Mouse (Mus musculus): ENCODE measurements around the gene Timm13. TPM values are rescaled to one million over a fixed set of nuclear protein-coding genes. Genes with fewer than 3 reads are reported as not detected.

Gene Timm13
- polyA plus RNA-seq, 2 experiments = 114 to 208 TPM

- TF ChIP-seq CTCF (IDR thresholded peaks at IDR 0.05; ENCODE audit: low read depth) = no peak
- TF ChIP-seq EP300 (IDR thresholded peaks at IDR 0.05; ENCODE audit: low read depth) = no peak
- ATAC-seq (ENCODE audit: insufficient read depth) (no peak), DNase-seq (ENCODE audit: low read depth in 3 of 3, low spot score in 3 of 3) (no peak)
- 24% methylated on average over 8 of the region's 8 CpGs for WGBS (ENCODE audit: insufficient replicate concordance)
- H3K4me3 ChIP-seq (ENCODE audit: insufficient read depth in 1 of 2, low read depth in 2 of 2, low read length in 2 of 2) = no peak overlapping the region
- no peaks in the 10 kb centered on the region for H3K9me3 ChIP-seq (ENCODE audit: control insufficient read depth, low read length)
- no peak overlapping the region for H3K9ac ChIP-seq (replicated peaks)
- peaks cover 9 to 19% of the 10 kb centered on the region in 2 experiments for H3K4me1 ChIP-seq (replicated peaks; ENCODE audit: control insufficient read depth in 2 of 2, insufficient read depth in 2 of 2, low read length in 1 of 2)
- peaks cover 34% of the 10 kb centered on the region for H3K27me3 ChIP-seq (ENCODE audit: control insufficient read depth, insufficient read depth, low read length)
- no peak overlapping the region; the same call in 1 of the 2 replicates for H3K4me2 ChIP-seq (ENCODE audit: low read depth)
- H3K36me3 ChIP-seq (replicated peaks; ENCODE audit: control insufficient read depth, insufficient read depth, low read depth) = no peaks in the 10 kb centered on the region
- H3K27ac ChIP-seq = no peak overlapping the region
Observed at GRCm38 (mm10) chr10:80940320-80940987, 39.7 kb upstream of the Timm13 start.

GRCm38 (mm10) chr10:80939671-80940070 is 38.9 kb upstream of the Timm13 start:
- no peak; the same call in 1 of the 2 replicates for ATAC-seq (ENCODE audit: insufficient read depth)
- WGBS (ENCODE audit: insufficient replicate concordance) = 5% methylated on average over 28 of the region's 28 CpGs
- peaks cover 39% of the 10 kb centered on the region for H3K27me3 ChIP-seq (ENCODE audit: control insufficient read depth, insufficient read depth, low read length)
- TF ChIP-seq CTCF (IDR thresholded peaks at IDR 0.05; ENCODE audit: low read depth) = no peak
- peak overlapping the region; percentile 34 to 37; a peak in 3 of 4 replicates for H3K4me3 ChIP-seq (ENCODE audit: insufficient read depth in 1 of 2, low read depth in 2 of 2, low read length in 2 of 2)
- H3K4me1 ChIP-seq (replicated peaks; ENCODE audit: control insufficient read depth in 2 of 2, insufficient read depth in 2 of 2, low read length in 1 of 2) = peaks cover 9 to 19% of the 10 kb centered on the region in 2 experiments
- H3K9ac ChIP-seq (replicated peaks) = no peak overlapping the region
- peak in 1 of 3 experiments; percentile 60 for DNase-seq (ENCODE audit: low read depth in 3 of 3, low spot score in 3 of 3)
- H3K9me3 ChIP-seq (ENCODE audit: control insufficient read depth, low read length) = no peaks in the 10 kb centered on the region
- H3K27ac ChIP-seq = no peak overlapping the region
- peak overlapping the region; percentile 75 for H3K4me2 ChIP-seq (ENCODE audit: low read depth)
- H3K36me3 ChIP-seq (replicated peaks; ENCODE audit: control insufficient read depth, insufficient read depth, low read depth) = no peaks in the 10 kb centered on the region

- DNase-seq (ENCODE audit: low read depth in 3 of 3, low spot score in 3 of 3) = no peak
- H3K27me3 ChIP-seq (ENCODE audit: control insufficient read depth, insufficient read depth, low read length) = peaks cover 45% of the 10 kb centered on the region
- WGBS (ENCODE audit: insufficient replicate concordance) = 16% methylated on average over 15 of the region's 15 CpGs
- H3K9ac ChIP-seq (replicated peaks) = no peak overlapping the region
- TF ChIP-seq EP300 (IDR thresholded peaks at IDR 0.05; ENCODE audit: low read depth) (no peak), CTCF (IDR thresholded peaks at IDR 0.05; ENCODE audit: low read depth) (no peak)
- H3K27ac ChIP-seq = no peak overlapping the region
- ATAC-seq (ENCODE audit: insufficient read depth) = no peak
- H3K36me3 ChIP-seq (replicated peaks; ENCODE audit: control insufficient read depth, insufficient read depth, low read depth) = no peaks in the 10 kb centered on the region
- H3K4me2 ChIP-seq (ENCODE audit: low read depth) = peak overlapping the region; percentile 75
- H3K9me3 ChIP-seq (ENCODE audit: control insufficient read depth, low read length) = no peaks in the 10 kb centered on the region
- H3K4me3 ChIP-seq (ENCODE audit: insufficient read depth in 1 of 2, low read depth in 2 of 2, low read length in 2 of 2) = no peak overlapping the region
- peaks cover 9 to 19% of the 10 kb centered on the region in 2 experiments for H3K4me1 ChIP-seq (replicated peaks; ENCODE audit: control insufficient read depth in 2 of 2, insufficient read depth in 2 of 2, low read length in 1 of 2)
Observed at GRCm38 (mm10) chr10:80938831-80939550, 38.2 kb upstream of the Timm13 start.

- peaks cover 59% of the 10 kb centered on the region for H3K27me3 ChIP-seq (ENCODE audit: control insufficient read depth, insufficient read depth, low read length)
Observed at GRCm38 (mm10) chr10:80937646-80938045, 36.9 kb upstream of the Timm13 start.

GRCm38 (mm10) chr10:80936810-80937164 is 36.0 kb upstream of the Timm13 start:
- Histone ChIP-seq H3K9me3 (ENCODE audit: control insufficient read depth, low read length) (no peaks in the 10 kb centered on the region), H3K4me3 (ENCODE audit: insufficient read depth in 1 of 2, low read depth in 2 of 2, low read length in 2 of 2) (no peak overlapping the region), H3K36me3 (replicated peaks; ENCODE audit: control insufficient read depth, insufficient read depth, low read depth) (no peaks in the 10 kb centered on the region), H3K27ac (no peak overlapping the region), H3K9ac (replicated peaks) (no peak overlapping the region), H3K4me1 (replicated peaks; ENCODE audit: control insufficient read depth in 2 of 2, insufficient read depth in 2 of 2, low read length in 1 of 2) (peaks cover 9 to 20% of the 10 kb centered on the region in 2 experiments), H3K27me3 (ENCODE audit: control insufficient read depth, insufficient read depth, low read length) (peaks cover 67% of the 10 kb centered on the region), H3K4me2 (ENCODE audit: low read depth) (peak overlapping the region; percentile 44; the same call in 1 of the 2 replicates)
- ATAC-seq (ENCODE audit: insufficient read depth) (no peak), DNase-seq (ENCODE audit: low read depth in 3 of 3, low spot score in 3 of 3) (no peak)
- WGBS (ENCODE audit: insufficient replicate concordance) = 19% methylated on average over 6 of the region's 6 CpGs
- TF ChIP-seq EP300 (IDR thresholded peaks at IDR 0.05; ENCODE audit: low read depth) (no peak), CTCF (IDR thresholded peaks at IDR 0.05; ENCODE audit: low read depth) (no peak)

More at GRCm38 (mm10) chr10:80937646-80938045, 36.9 kb upstream of the Timm13 start:
- ATAC-seq (ENCODE audit: insufficient read depth) (no peak), DNase-seq (ENCODE audit: low read depth in 3 of 3, low spot score in 3 of 3) (no peak)
- Histone ChIP-seq H3K27ac (no peak overlapping the region), H3K4me3 (ENCODE audit: insufficient read depth in 1 of 2, low read depth in 2 of 2, low read length in 2 of 2) (no peak overlapping the region), H3K9ac (replicated peaks) (no peak overlapping the region), H3K36me3 (replicated peaks; ENCODE audit: control insufficient read depth, insufficient read depth, low read depth) (no peaks in the 10 kb centered on the region), H3K9me3 (ENCODE audit: control insufficient read depth, low read length) (no peaks in the 10 kb centered on the region), H3K4me2 (ENCODE audit: low read depth) (no peak overlapping the region), H3K4me1 (replicated peaks; ENCODE audit: control insufficient read depth in 2 of 2, insufficient read depth in 2 of 2, low read length in 1 of 2) (peaks cover 9 to 20% of the 10 kb centered on the region in 2 experiments)
- 27% methylated on average over 8 of the region's 8 CpGs for WGBS (ENCODE audit: insufficient replicate concordance)
- TF ChIP-seq CTCF (IDR thresholded peaks at IDR 0.05; ENCODE audit: low read depth) = no peak
- TF ChIP-seq EP300 (IDR thresholded peaks at IDR 0.05; ENCODE audit: low read depth) = no peak

Data from liver, embryonic 14.5 days (tissue).